Mouse (Mus musculus): ENCODE results near the gene Hamp2.

GRCm38 (mm10) chr7:30873083-30873482 lies 51.4 kb downstream of the Hamp2 start:
- TF ChIP-seq CTCF (IDR thresholded peaks at IDR 0.05; ENCODE audit: borderline replicate concordance, control insufficient read depth, extremely low read depth, insufficient read depth, low read length, poor library complexity) (peak; percentile 60; the same call in 1 of the 2 replicates), POLR2A (IDR thresholded peaks at IDR 0.05; ENCODE audit: control insufficient read depth, extremely low read depth, insufficient read depth, low read length, poor library complexity) (no peak)
